Mouse (Mus musculus) stomach, postnatal 0 days (tissue): ENCODE data around the gene Mad2l2. TPM values are rescaled to one million over a fixed set of nuclear protein-coding genes. Genes with fewer than 3 reads are reported as not detected.

Experiments used
- ATAC-seq: fragments of 200-750 bp; cut with Nextera tagmentation; 2 replicates; pipeline ENCODE4 v1.8.0; 2017; ENCODE audit not compliant: low FRiP score, low TSS enrichment
- DNase-seq: peaks from one replicate; pipeline ENCODE4 v3.0.0-alpha.2; 2016; ENCODE audit warnings: low spot score
- H3K27ac ChIP-seq: fragments of 300-500 bp; sonication (generic); replicated peaks from 2 replicates; pipeline ENCODE4 v1.5.1; 2014; ENCODE audit warnings: mild to moderate bottlenecking, control low read depth
- H3K27me3 ChIP-seq: fragments of 300-500 bp; sonication (generic); 2 replicates; pipeline ENCODE4 v1.6.1; 2014; ENCODE audit warnings: low read length; ENCODE audit not compliant: control insufficient read depth, insufficient read depth
- H3K36me3 ChIP-seq: fragments of 300-500 bp; sonication (generic); 2 replicates; pipeline ENCODE4 v1.6.1; 2014; ENCODE audit warnings: low read length, mixed read lengths; ENCODE audit not compliant: control insufficient read depth, insufficient read depth
- H3K4me1 ChIP-seq: fragments of 300-500 bp; sonication (generic); replicated peaks from 2 replicates; pipeline ENCODE4 v1.6.1; 2014; ENCODE audit warnings: antibody characterized with exemption; ENCODE audit not compliant: control insufficient read depth, insufficient read depth
- H3K4me2 ChIP-seq: fragments of 300-500 bp; sonication (generic); replicated peaks from 2 replicates; pipeline ENCODE4 v1.6.1; 2014; ENCODE audit warnings: low read depth, mild to moderate bottlenecking, control low read depth, moderate library complexity
- H3K4me3 ChIP-seq: fragments of 300-500 bp; sonication (generic); 2 replicates; pipeline ENCODE4 v1.5.1; 2014; ENCODE audit warnings: low read depth, low read length, control low read depth
- H3K9ac ChIP-seq: fragments of 300-500 bp; sonication (generic); 2 replicates; pipeline ENCODE4 v1.6.1; 2014; ENCODE audit warnings: mild to moderate bottlenecking, low read length, control low read depth, mixed read lengths
- H3K9me3 ChIP-seq: fragments of 300-500 bp; sonication (generic); 2 replicates; pipeline ENCODE4 v1.6.1; 2016; ENCODE audit warnings: low read length; ENCODE audit not compliant: control insufficient read depth
- CTCF ChIP-seq: IDR thresholded peaks from 2 replicates; pipeline ENCODE4 v1.5.1; 2016; ENCODE audit warnings: antibody characterized with exemption, low read depth, mild to moderate bottlenecking, moderate library complexity
- EP300 ChIP-seq: optimal IDR thresholded peaks from 2 replicates; pipeline ENCODE3; 2016; ENCODE audit warnings: antibody characterized with exemption
- WGBS: fragments of 180-500 bp; shearing (Covaris S2); extraction: QIAGEN DNeasy Blood & Tissue Kit; methylation state at CpG from one replicate; pipeline ENCODE4 v1.1.7; 2014; 5-methylcytosine and 5-hydroxymethylcytosine counted together
- polyA plus RNA-seq: library from polyadenylated mRNA; unstranded; fragments of >200 nt; fragmentation: Nextera tagmentation; extraction: Ambion mirVana; gene quantifications from 2 replicates; pipeline ENCODE4 v1.2.1, GENCODE M21; 2015

The Mad2l2 gene
- polyA plus RNA-seq, 1 experiment from 2014 or later: 25.0 TPM

GRCm38 (mm10) chr4:148151267-148152168, 21.3 kb downstream of the Mad2l2 start, which contains the start of gene Fbxo6:
Fbxo6 (minus strand) TSS chr4:148152140.
- peak; percentile 92 for ATAC-seq
- WGBS: under 1% methylated on average over 36 of the region's 67 CpGs
- H3K27ac ChIP-seq: peak within 1 kb of the TSS; percentile 91
- peaks cover 5% of the 10 kb centered on the region; the same call in 1 of the 2 replicates for H3K36me3 ChIP-seq
- no peaks in the 10 kb centered on the region for H3K27me3 ChIP-seq
- DNase-seq: peak; percentile 93
- no peaks in the 10 kb centered on the region for H3K9me3 ChIP-seq
- H3K4me3 ChIP-seq: peak within 1 kb of the TSS; percentile 71
- H3K4me2 ChIP-seq: peak within 1 kb of the TSS; percentile 94
- H3K4me1 ChIP-seq: no peaks in the 10 kb centered on the region
- peak within 1 kb of the TSS; percentile 72 for H3K9ac ChIP-seq
- TF ChIP-seq CTCF: peak; percentile 86
- no peak for TF ChIP-seq EP300

GRCm38 (mm10) chr4:148152547-148152946, 22.4 kb downstream of the Mad2l2 start:
- no peak overlapping the region for H3K27ac ChIP-seq
- H3K9me3 ChIP-seq: no peaks in the 10 kb centered on the region
- WGBS: 87% methylated on average over 5 of the region's 5 CpGs
- ATAC-seq (no peak), DNase-seq (no peak)
- no peaks in the 10 kb centered on the region for H3K4me1 ChIP-seq
- H3K9ac ChIP-seq: no peak overlapping the region
- H3K4me2 ChIP-seq: no peak overlapping the region
- no peak overlapping the region for H3K4me3 ChIP-seq
- TF ChIP-seq EP300: no peak
- TF ChIP-seq CTCF: no peak
- H3K36me3 ChIP-seq: no peaks in the 10 kb centered on the region
- H3K27me3 ChIP-seq: no peaks in the 10 kb centered on the region

GRCm38 (mm10) chr4:148154006-148154405, 23.8 kb downstream of the Mad2l2 start:
- no peak for DNase-seq
- TF ChIP-seq EP300 (no peak), CTCF (no peak)
- WGBS: 87% methylated on average over 4 of the region's 4 CpGs
- Histone ChIP-seq H3K36me3 (no peaks in the 10 kb centered on the region), H3K4me2 (no peak overlapping the region), H3K27me3 (no peaks in the 10 kb centered on the region), H3K4me3 (no peak overlapping the region), H3K4me1 (no peaks in the 10 kb centered on the region), H3K9me3 (no peaks in the 10 kb centered on the region), H3K27ac (no peak overlapping the region), H3K9ac (no peak overlapping the region)
- ATAC-seq: no peak

GRCm38 (mm10) chr4:148154982-148155381, 24.8 kb downstream of the Mad2l2 start:
- Histone ChIP-seq H3K4me1 (no peaks in the 10 kb centered on the region), H3K9ac (no peak overlapping the region), H3K36me3 (no peaks in the 10 kb centered on the region), H3K9me3 (no peaks in the 10 kb centered on the region), H3K27ac (no peak overlapping the region), H3K4me2 (no peak overlapping the region), H3K4me3 (no peak overlapping the region), H3K27me3 (no peaks in the 10 kb centered on the region)
- WGBS: 47% methylated on average over 3 of the region's 3 CpGs
- DNase-seq (no peak), ATAC-seq (no peak)
- TF ChIP-seq EP300 (no peak), CTCF (peak; percentile 70)

- TF ChIP-seq CTCF (no peak), EP300 (no peak)
- ATAC-seq (no peak), DNase-seq (no peak)
- H3K4me1 ChIP-seq: no peaks in the 10 kb centered on the region
- H3K27ac ChIP-seq: no peak overlapping the region
- H3K4me3 ChIP-seq: peak overlapping the region; percentile 59
- H3K4me2 ChIP-seq: peak overlapping the region; percentile 99
- H3K27me3 ChIP-seq: peaks cover 7% of the 10 kb centered on the region; the same call in 1 of the 2 replicates
- H3K36me3 ChIP-seq: no peaks in the 10 kb centered on the region
- peak overlapping the region; percentile 71 for H3K9ac ChIP-seq
- H3K9me3 ChIP-seq: no peaks in the 10 kb centered on the region
- 45% methylated on average over 27 of the region's 27 CpGs for WGBS
These were observed 28.5 kb downstream of the Mad2l2 start for GRCm38 (mm10) chr4:148158436-148159348.
